Mouse (Mus musculus): ENCODE measurements around the gene Dner.
"Not testable (repeated sequence)": the region's sequence is repeated elsewhere in the genome, so short reads cannot be mapped to it uniquely, and the experiment has no call there.

Dner gene

DNA sequence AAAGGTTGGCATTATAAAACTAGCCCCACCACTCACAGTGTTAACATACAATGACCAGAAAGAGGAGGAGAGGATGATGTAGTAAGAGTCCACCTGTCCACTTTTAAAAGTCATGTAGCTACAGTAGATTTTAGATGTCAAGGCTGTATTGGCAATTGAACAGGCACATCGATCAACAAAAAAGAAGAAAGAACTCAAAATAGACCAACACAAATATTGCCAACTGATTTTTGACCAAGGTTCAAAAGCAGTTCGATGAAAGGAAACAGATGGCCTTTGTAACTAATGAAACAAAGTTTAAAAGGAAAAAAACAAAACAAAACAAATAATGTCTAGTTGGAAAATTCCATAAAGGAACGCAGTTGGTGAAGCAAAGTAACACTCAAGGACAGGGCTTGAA is 296.4 kb downstream of the Dner start:
- no peak for DNase-seq (ENCODE audit: low spot score in 2 of 2)

DNA sequence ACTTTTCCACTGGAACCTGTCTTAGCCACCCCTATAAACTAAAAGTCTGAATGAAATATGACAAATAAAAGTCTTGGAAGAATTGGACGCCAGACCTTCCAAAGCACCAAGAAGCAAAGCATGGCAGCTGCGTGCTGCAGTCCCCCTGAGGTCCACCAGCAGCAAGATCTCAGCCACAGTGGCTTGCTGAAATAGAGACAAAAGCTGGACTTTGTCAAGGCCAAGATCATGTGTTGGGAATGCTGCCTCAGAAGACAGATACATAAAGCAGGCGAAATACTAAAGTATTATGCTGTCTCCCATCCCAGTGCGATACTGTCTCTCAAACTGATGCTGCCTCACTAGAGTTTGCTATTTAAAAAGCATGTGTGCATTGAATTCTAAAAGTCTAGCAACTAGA is 296.9 kb downstream of the Dner start:
- no peak for DNase-seq (ENCODE audit: low spot score in 2 of 2)

DNA sequence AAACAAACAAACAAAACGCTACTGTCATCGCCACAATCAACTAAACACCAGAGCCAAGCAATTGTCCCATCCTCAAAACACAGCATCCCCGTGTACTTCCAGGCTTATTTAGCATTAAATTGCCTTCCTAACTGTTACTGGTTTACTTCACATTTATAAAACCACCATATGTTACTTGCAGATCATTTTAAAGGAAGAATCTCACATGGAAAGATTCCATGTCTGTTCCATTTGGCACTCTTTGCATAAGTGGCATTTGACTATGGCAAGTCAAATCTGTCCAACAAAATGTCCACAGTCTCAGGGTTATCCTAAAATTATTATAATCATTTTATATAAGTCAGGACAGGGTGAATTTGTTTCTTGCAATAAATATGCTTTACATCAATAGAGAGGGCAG is 299.2 kb downstream of the Dner start:
- DNase-seq (ENCODE audit: low spot score in 2 of 2): no peak

DNA sequence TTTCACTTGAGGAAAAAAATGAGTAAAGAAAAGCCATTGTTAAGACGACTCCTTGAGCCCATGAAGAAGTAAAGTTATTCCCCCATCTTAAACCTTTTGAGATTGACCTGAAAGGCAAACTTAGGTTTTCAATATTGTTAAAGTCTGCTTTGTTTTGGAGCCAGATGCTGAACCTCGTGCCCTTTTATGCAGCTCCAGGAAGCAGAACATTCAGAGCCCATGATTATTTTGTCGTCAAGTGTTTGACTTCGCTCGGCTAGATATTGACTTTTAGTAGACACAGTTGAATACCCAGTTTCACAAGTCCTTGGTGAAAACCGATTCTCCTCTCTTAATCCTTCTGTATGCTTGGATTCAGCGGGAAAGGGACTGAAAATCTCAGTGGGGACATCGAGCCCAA is 300.1 kb downstream of the Dner start:
- DNase-seq (ENCODE audit: low spot score in 2 of 2): no peak

DNA sequence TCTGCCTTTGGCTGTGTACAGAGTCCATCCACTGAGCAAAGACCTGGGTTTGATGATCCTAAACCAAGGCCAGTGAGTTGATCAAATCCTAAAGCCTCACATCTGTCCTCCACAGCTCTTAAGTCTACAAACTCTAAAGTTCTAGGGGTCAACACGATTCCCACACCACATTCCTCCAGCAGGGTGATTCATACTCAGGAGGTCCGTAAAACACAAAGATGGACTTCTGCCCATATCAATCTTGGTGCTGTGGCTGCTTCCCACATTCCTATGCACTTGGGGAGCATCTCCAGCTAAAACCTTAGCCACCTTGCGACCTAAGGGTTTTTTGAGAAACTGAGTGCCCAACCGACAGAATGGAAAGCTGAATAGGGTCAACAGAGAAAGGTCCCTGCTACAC is 305.1 kb downstream of the Dner start:
- no peak for DNase-seq (ENCODE audit: low spot score in 2 of 2)

DNA sequence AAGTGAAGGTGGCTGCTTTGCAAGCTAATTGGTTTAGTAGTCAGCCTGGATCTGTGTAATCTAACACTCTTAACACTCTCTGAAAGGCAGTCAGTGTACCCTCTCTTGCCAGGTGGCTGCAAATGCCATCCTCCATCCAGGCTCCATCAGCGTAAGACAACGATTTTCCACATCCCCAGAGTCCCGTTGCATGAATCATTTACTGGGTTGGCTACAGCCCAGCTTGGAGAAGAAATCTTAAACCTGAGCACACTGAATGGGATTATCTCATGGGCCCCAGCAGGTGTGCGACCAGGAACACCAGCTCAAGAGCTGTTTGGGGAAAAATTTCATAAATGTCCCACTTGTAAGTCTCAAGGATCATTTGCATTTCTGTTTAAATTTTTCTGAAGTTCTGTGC is 308.4 kb downstream of the Dner start:
- no peak for DNase-seq (ENCODE audit: low spot score in 2 of 2)

DNA sequence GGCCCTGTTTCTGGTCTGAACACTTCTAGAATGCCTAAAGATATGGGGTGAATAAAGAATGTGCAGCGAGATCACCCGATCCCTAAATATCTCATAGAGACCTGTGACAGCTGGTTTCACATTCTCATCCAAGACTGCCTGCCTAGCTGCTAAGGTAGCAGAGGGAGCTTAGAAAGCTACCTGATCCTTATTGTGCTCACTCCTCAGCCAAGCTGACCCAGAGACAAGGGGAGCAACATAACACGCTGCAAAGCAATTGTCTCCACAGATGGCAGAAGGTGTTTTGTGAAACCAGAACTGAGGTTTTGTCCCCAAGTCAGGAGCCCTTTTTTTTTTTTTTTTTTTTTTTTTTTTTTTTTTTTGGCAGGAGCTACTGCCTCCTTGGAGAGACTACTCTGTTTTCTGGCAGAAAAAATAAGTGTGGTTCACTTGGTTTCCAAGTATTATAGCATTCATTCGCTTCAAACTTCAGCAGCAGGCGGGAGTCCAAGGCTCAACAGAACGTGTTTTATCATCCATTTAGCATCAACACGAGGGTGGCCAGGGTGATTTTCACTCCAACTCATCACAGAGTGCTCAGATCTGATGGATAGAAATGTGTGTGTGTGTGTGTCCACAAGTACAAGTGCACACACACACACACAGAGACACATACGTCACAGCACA is 309.4 kb downstream of the Dner start:
- no peak for DNase-seq (ENCODE audit: low spot score in 2 of 2)

DNA sequence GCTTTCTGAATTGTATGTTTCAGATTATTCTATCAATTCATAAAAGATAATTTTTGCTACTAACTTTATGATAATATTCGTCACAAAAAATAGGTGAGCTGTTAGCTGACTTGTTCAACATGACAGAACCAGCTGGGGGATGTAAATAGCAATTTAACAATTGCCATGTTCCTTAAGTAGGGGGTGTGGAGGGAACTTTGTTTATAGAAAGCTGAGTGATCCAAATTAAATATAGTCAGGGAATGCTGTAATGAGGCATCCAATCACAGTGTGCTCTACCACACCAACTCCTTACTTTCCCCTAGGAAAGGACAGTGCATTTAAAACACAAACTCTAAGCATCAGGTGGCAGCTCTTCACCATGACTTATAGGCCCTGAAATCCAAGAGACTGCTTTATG is 313.3 kb downstream of the Dner start:
- no peak for DNase-seq (ENCODE audit: low spot score in 2 of 2)

DNA sequence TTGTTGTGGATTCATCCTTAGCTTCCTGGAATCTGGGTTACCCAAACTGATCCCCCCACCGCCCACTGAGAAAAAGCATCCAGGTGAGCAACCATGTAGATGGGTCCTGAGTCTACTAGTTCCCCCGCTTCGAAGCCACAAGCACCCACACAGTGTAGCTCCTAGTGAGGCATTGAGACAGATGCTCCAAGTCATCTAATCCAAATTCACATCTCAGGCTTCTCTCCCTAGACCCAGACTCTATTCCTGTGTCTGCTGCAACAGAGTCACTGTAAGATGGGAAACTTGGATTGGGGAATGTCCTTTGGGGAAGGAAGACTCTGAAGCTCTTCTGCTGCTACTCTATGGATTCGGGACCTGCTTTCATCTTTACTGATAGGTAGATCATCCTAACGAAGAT is 314.0 kb downstream of the Dner start:
- no peak for DNase-seq (ENCODE audit: low spot score in 2 of 2)

DNA sequence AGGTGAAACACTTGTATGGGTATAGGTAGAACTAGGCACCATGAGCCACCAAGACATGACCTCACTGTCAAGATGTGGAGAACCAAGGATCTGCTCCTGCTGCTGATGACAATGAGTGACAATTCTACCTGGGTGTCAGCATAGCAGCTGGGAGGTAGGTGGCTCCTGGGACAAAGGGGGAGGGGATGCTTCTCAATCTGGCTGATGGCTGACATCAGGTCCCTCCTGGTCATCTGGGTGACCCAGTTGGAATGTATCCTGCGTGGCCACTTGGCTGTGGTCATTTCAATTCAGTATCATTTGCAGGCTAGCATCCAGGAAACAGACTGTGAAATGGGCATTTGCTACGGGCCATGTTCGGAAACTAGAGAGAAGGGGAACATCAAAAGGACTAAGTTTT is 315.1 kb downstream of the Dner start:
- no peak for DNase-seq (ENCODE audit: low spot score in 2 of 2)

DNA sequence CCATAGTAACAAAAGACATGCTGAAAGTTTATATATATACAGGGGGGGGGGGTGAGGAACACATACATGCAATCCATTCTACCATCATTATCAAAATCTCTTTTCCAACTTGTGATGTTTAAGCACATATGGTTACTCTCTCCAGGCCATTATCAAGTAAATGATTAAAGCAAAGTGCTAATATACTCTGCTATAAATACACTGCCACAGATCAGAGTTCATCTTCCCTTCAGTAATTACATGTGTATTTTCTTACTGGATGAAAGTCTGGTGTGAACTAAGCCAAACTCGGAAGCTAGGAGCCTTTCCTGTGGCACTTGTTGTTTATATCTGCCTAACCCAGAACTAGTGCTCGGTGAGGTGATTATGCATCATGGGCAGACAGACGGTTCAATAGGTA is 328.3 kb downstream of the Dner start:
- no peak for DNase-seq (ENCODE audit: low spot score in 2 of 2)

DNA sequence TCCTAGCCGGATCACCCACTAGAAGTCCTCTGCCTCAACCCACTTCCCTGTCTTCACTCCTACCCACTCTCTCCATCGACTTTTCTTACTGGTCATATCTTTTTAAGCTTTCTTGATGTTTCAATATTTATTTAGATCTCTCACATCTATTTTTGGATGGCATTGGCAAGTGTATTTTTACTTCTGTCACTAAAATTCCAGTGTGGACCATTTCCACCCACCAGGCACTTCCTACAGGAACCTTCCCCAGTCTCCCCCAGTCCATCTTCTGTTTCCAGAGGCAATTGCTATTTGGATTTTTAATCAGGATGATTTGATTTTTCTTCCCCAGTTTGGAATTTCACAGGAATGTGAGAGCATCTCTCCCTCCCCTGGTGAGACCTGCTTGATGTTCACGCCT is 329.5 kb downstream of the Dner start:
- no peak for DNase-seq (ENCODE audit: low spot score in 2 of 2)

DNA sequence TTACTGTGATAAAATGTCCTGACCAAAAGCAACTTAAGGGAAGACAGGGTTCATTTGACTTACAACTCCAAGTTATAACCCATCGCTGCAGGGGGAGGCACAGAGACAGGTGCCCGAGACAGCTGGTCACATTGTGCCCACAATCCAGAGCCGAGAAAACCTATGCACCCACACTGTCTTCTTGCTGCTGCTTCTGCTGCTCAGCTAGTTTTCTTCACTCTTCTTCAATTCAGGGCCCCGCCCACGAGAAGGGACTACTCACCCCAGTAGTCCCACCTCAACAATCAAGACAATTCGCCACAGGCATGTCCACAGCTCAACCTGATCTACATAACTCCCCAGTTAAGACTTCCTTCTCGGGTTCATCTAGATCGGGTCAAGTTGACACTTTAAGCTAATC is 332.1 kb downstream of the Dner start, which contains the start of gene Pid1:
Gene Pid1 (minus strand): TSS at position 214 of the 400 bp plus-strand sequence.
- no peak for DNase-seq (ENCODE audit: low spot score in 2 of 2)

DNA sequence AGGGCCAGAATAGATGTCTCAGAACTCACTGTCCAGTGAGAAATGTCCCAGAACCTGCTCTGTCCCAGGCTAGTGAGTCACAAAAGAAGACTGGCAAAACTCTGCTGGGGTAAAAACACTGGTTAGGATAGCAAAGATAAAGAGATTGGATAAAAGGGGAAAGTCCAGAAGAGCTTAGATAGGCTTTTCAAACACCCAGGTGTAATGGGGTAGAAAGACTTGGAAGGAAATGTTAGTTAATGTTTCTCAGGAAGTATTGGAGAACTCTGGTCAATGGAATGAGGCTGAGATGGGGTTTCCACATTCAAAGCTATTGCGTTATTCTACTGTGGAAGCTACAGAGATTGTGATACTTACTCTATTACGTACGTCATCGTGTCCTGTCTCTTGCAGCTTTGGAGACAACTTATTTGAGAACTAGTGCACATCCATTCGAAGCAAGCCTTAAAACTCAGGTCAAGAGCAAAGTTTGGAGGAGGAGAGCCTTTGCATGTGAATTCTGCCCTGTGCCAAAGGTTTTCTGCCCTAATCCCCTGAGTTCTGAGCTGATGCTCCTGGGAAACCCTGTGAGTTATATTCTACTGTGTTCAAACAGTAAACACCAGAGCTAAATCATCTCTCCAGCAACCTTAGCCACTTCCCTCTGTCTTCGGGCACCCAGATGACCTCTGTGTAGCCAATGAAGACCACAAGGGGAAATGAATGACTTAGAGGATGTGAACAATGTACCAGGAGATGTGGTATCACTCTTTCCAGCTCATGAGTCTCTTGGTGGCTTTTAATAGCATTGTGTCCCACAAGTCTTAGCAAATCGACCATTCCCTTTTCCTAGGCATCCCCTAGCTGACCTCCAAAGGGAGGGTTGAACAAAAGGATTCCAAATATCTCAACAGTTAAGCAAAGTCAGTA is 333.1 kb downstream of the Dner start:
- no peak for DNase-seq (ENCODE audit: low spot score in 2 of 2)

DNA sequence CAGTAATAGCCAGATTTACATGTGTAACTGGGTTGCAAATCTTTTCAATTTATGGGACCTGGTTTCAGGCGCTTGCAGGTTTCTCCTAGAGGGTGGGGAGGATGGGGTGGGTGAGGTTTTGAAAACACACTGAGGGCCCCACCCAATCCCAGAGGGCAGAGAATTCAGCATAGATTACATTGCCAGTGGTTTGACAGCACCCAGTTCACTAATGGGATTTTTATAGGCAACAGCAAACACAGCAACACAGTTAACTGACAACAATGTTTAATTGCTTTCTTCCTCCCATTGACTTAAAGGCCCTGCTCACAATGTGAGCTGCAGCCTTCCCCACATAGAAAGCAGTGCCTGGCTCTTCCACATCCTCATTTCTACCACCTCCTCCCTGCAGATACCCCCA is 333.8 kb downstream of the Dner start:
- DNase-seq (ENCODE audit: low spot score in 2 of 2): no peak

DNA sequence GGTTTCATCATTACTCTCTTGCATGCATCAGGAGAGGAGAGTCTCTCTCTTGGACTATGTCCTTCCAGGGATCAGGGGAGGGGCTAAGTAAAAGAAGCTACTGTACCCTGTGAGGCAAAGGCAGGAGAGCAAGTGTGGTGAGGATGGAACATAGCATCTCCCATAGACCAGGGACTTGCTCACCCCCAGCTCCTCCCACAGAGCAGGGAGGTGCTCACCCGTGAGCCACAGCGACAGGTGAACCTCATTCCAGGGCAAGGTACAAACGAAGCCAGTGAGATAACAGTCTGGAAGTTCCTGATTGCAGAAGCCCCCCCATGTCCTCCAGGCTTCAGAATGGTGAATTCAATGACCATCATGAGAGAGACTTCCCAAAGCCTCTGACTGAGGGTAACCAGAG is 334.6 kb downstream of the Dner start:
- DNase-seq (ENCODE audit: low spot score in 2 of 2): no peak

DNA sequence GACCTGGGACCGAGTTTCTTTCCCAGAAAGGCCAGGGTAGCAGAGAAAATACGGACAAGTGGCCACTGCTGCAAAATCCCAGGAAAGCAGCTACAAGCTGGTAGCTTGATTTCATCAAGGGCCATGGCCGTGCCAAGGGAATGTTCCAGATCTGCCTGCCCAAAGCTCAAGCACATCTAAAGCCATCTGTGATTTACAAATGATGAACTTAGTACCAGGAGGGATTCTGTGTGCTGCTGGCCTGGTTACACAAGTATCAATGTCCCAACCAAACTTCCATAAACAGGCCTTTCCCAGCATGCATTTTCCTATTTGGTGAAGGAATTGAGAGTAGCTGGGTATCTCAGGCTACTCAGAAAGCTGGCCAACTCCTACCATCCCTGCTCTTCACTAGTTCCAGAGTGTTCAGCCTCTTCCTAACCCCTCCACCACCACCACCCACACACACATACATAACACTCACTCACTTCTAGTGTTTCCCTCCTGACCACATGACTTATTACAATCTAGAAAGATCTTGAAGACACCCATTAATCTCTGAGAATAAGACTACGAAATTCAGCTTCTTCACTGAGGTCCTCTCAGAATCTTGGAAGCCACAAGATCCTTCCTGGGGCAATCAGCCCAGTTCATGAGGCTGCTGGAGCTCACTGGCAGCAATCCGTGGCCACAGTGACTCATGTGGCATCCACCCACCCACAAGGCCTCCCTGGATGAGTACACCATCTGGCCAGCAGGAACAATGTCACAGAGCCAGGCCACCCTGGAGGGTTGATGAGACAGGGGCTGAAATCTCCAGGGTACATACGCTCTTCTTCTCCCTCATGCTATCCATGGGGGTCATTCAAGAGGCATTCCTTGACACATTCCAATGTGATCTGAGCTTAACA is 336.2 kb downstream of the Dner start:
- no peak for DNase-seq (ENCODE audit: low spot score in 2 of 2)

DNA sequence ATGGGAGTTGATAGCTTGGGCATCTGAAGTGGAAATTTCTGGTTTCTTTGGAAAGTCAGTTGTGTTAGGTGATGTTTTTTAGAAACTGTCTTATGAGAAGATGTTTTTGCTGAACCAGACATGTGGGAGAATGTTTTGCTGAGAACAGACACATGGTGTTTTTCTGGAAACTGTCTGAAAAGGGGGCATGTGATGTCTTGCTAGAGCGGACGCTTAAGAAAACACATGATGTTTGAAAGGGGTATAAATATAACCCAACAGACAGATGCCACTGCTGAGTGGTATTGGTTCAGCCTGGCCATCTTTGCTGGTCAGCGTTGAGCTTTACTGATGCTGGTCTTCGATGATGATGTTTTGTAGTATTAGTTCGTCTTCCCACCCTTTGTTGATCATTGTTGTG is 338.8 kb downstream of the Dner start:
- DNase-seq (ENCODE audit: low spot score in 2 of 2): no peak

DNA sequence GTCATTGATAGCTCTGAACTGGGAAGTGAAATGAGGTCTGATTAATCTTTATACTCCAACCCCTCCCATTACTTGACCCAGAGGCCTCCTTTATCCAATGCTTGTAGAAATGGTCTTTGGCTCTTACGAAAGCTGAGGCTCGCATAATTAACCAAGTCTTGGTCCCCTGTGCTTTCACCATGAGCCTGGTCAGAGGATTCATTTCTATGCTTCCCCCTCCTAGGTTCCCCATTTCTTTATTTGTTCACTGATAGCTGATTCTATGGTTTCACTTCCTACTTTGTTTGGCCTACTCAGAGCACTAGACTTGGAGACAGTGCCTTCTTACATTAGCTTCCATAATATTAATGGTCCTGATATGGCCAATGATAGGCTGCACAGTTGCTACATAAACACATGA is 345.8 kb downstream of the Dner start:
- no peak for DNase-seq (ENCODE audit: low spot score in 2 of 2)

DNA sequence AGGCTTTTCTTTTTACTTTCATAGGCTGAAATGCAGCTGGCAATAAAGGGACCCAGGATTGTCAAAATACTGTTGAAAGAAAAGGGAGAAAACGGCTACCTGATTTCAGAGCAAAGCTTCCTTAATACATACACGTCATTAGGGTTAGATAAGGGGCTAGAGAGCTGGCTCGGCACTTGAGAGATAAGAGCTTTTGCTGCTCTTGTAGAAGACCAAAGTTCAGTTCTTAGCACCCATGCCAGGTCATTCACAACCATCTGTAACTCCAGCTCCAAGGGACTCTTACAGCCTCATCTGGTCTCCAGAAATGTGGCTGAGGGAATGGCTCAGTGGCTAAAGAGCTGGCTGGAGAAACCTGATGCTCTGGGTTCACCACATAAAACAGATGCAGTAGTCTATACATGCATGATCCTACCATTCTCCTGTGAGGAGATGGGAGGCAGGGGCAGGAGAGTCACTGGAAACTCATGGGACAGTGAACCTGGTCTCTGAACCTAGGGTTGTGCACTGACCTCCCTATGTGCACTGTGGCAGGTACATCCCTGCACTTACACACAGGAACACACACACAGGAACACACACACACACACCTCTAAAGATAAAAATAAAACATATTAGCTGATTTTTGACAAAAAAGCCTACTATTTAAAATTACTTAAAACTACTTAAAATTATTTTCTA is 348.1 kb downstream of the Dner start:
- no peak for DNase-seq (ENCODE audit: low spot score in 2 of 2)

DNA sequence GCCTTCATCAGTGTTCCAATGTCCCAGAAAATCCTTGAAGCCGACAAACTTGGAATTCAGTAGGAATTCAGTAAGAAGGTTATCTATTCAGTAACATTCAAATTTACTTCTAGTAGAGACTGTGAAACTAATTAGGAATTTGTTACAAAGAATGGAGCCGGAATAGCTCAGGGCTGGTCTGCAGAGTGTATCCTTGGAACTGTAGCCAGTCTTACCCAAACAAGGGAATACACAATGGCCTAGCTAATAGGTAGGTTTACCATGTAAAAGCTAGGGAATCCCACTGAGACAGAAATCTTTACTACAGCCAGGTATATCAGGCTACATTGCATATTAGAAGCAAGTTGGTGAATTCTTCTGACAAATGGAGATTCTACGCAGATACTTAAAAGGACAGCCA is 363.2 kb downstream of the Dner start:
- not testable (repeated sequence) for DNase-seq (ENCODE audit: low spot score in 2 of 2)

DNA sequence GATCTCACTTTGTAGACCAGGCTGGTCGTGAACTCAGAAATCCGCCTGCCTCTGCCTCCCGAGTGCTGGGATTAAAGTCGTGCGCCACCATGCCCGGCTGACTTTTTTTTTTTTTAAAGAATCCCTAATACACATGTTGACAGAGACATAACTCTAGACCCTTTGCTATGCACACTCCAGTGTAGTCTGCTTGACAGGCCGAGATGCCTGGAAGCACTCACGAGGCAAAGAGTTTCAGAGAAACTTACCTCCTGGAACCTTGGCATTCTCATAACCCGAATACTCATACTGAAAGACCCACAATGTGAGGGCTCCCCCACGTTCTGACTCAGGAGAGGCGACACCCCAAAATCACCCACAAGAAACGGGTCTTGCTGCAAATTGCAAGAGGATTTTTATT is 364.2 kb downstream of the Dner start:
- not testable (repeated sequence) for DNase-seq (ENCODE audit: low spot score in 2 of 2)

Data from spleen, postnatal 14 days (tissue).